Mouse (Mus musculus) forebrain, embryonic 14.5 days (tissue): Measurements from ENCODE around the gene Slc44a3. TPM values are rescaled to one million over a fixed set of nuclear protein-coding genes. Genes with fewer than 3 reads are reported as not detected.
A peak's percentile ranks its signal among the peaks of the same experiment; 100 is the strongest.

Source experiments
- ATAC-seq: fragments of 200-750 bp; cut with Nextera tagmentation; 2 replicates; pipeline ENCODE4 v1.8.0; 2017; ENCODE audit warnings: mild to moderate bottlenecking, moderate library complexity
- DNase-seq: peaks from one replicate; pipeline ENCODE4 v3.0.0-alpha.2; 2015; ENCODE audit warnings: low spot score
- H3K27ac ChIP-seq: fragments of 300-500 bp; sonication (generic); 2 replicates; pipeline ENCODE4 v1.5.1; 2014; ENCODE audit warnings: low read depth, mild to moderate bottlenecking, control low read depth, low read length, moderate library complexity
- H3K27me3 ChIP-seq: fragments of 300-500 bp; sonication (generic); replicated peaks from 2 replicates; pipeline ENCODE4 v1.6.1; 2014; ENCODE audit warnings: low read length, control low read depth, mixed read lengths; ENCODE audit not compliant: control insufficient read depth, insufficient read depth
- H3K36me3 ChIP-seq: fragments of 300-500 bp; sonication (generic); 2 replicates; pipeline ENCODE4 v1.6.1; 2014; ENCODE audit warnings: low read length, control low read depth; ENCODE audit not compliant: control insufficient read depth, insufficient read depth
- H3K4me1 ChIP-seq: fragments of 300-500 bp; sonication (generic); 2 replicates; pipeline ENCODE4 v1.6.1; 2014; ENCODE audit warnings: antibody characterized with exemption, low read length, control low read depth; ENCODE audit not compliant: control insufficient read depth, insufficient read depth
- H3K4me2 ChIP-seq: fragments of 300-500 bp; sonication (generic); 2 replicates; pipeline ENCODE4 v1.6.1; 2014; ENCODE audit warnings: mild to moderate bottlenecking, control low read depth, low read length
- H3K4me3 ChIP-seq: fragments of 300-500 bp; sonication (generic); 2 replicates; pipeline ENCODE4 v1.5.1; 2014; ENCODE audit warnings: low read depth, low read length, control low read depth
- H3K9ac ChIP-seq: fragments of 300-500 bp; sonication (generic); 2 replicates; pipeline ENCODE4 v1.6.1; 2014; ENCODE audit warnings: mild to moderate bottlenecking, low read length, control low read depth, moderate library complexity
- H3K9me3 ChIP-seq: fragments of 300-500 bp; sonication (generic); replicated peaks from 2 replicates; pipeline ENCODE4 v1.6.1; 2016; ENCODE audit warnings: low read length, control low read depth, mixed read lengths; ENCODE audit not compliant: control insufficient read depth
- WGBS: fragments of 180-500 bp; shearing (Covaris S2); extraction: QIAGEN DNeasy Blood & Tissue Kit; methylation state at CpG from one replicate; pipeline ENCODE4 v1.1.7; 2014; 5-methylcytosine and 5-hydroxymethylcytosine counted together
- polyA plus RNA-seq: library from polyadenylated mRNA; unstranded; fragments of >200 nt; fragmentation: Nextera tagmentation; extraction: Ambion mirVana; gene quantifications from 2 replicates; pipeline ENCODE4 v1.2.1, GENCODE M21; 2014

Gene Slc44a3
- polyA plus RNA-seq, 1 experiment from 2014 or later: 0.42 TPM

GRCm38 (mm10) chr3:121433968-121434533 lies 98.2 kb downstream of the Slc44a3 start:
- Histone ChIP-seq H3K27ac (no peak overlapping the region), H3K9me3 (no peaks in the 10 kb centered on the region), H3K27me3 (no peaks in the 10 kb centered on the region), H3K36me3 (peaks cover 5% of the 10 kb centered on the region; the same call in 1 of the 2 replicates), H3K4me1 (peaks cover 32% of the 10 kb centered on the region), H3K4me2 (no peak overlapping the region), H3K4me3 (no peak overlapping the region), H3K9ac (no peak overlapping the region)
- ATAC-seq: peak; percentile 35; the same call in 1 of the 2 replicates
- WGBS: 58% methylated on average over 8 of the region's 8 CpGs
- no peak for DNase-seq

- Histone ChIP-seq H3K4me1 (peaks cover 39% of the 10 kb centered on the region), H3K36me3 (peaks cover 4% of the 10 kb centered on the region; the same call in 1 of the 2 replicates), H3K9ac (no peak overlapping the region), H3K9me3 (no peaks in the 10 kb centered on the region), H3K4me3 (no peak overlapping the region), H3K27me3 (no peaks in the 10 kb centered on the region), H3K4me2 (no peak overlapping the region), H3K27ac (no peak overlapping the region)
- no peak for DNase-seq
- ATAC-seq: no peak
- WGBS: 91% methylated on average over 6 of the region's 6 CpGs
These were observed 98.8 kb downstream of the Slc44a3 start for GRCm38 (mm10) chr3:121433359-121433758.

- DNase-seq: no peak
- Histone ChIP-seq H3K36me3 (no peaks in the 10 kb centered on the region), H3K9ac (no peak overlapping the region), H3K9me3 (no peaks in the 10 kb centered on the region), H3K4me1 (peaks cover 42% of the 10 kb centered on the region), H3K27ac (0 out of 2 replicates have a peak overlapping the region, but pooled peaks have one; percentile 11), H3K4me2 (peak overlapping the region; percentile 93), H3K27me3 (no peaks in the 10 kb centered on the region), H3K4me3 (no peak overlapping the region)
- 39% methylated on average over 7 of the region's 7 CpGs for WGBS
- no peak for ATAC-seq
These were observed 101.8 kb downstream of the Slc44a3 start for GRCm38 (mm10) chr3:121430289-121430936.

- H3K9ac ChIP-seq: peak overlapping the region; percentile 46
- peak overlapping the region; percentile 89 for H3K4me3 ChIP-seq
- peaks cover 36% of the 10 kb centered on the region for H3K4me1 ChIP-seq
- WGBS: 33% methylated on average over 3 of the region's 3 CpGs
- H3K4me2 ChIP-seq: peak overlapping the region; percentile 93
- no peak overlapping the region; the same call in 1 of the 2 replicates for H3K27ac ChIP-seq
- DNase-seq (no peak), ATAC-seq (no peak)
- H3K9me3 ChIP-seq: no peaks in the 10 kb centered on the region
- no peaks in the 10 kb centered on the region for H3K36me3 ChIP-seq
- no peaks in the 10 kb centered on the region for H3K27me3 ChIP-seq
These were observed 102.7 kb downstream of the Slc44a3 start for GRCm38 (mm10) chr3:121429469-121429868.

GRCm38 (mm10) chr3:121428696-121429259 lies 103.4 kb downstream of the Slc44a3 start:
- Histone ChIP-seq H3K4me2 (peak overlapping the region; percentile 93), H3K9ac (peak overlapping the region; percentile 97), H3K9me3 (no peaks in the 10 kb centered on the region), H3K27ac (no peak overlapping the region), H3K4me1 (peaks cover 32% of the 10 kb centered on the region), H3K4me3 (peak overlapping the region; percentile 89), H3K27me3 (no peaks in the 10 kb centered on the region), H3K36me3 (no peaks in the 10 kb centered on the region)
- WGBS: 38% methylated on average over 11 of the region's 11 CpGs
- no peak for ATAC-seq
- DNase-seq: no peak

GRCm38 (mm10) chr3:121428230-121428629 lies 104.0 kb downstream of the Slc44a3 start:
- H3K4me2 ChIP-seq: peak overlapping the region; percentile 93
- ATAC-seq: no peak

GRCm38 (mm10) chr3:121427520-121427908 lies 104.7 kb downstream of the Slc44a3 start:
- Histone ChIP-seq H3K4me1 (peaks cover 29% of the 10 kb centered on the region), H3K27me3 (no peaks in the 10 kb centered on the region), H3K9ac (peak overlapping the region; percentile 97), H3K4me3 (peak overlapping the region; percentile 89), H3K27ac (peak overlapping the region; percentile 98), H3K9me3 (no peaks in the 10 kb centered on the region), H3K36me3 (no peaks in the 10 kb centered on the region), H3K4me2 (peak overlapping the region; percentile 93)
- peak; percentile 93 for DNase-seq
- ATAC-seq: peak; percentile 71
- 0% methylated on average over 13 of the region's 13 CpGs for WGBS

More at GRCm38 (mm10) chr3:121428230-121428629, 104.0 kb downstream of the Slc44a3 start:
- WGBS: 6% methylated on average over 8 of the region's 8 CpGs
- Histone ChIP-seq H3K36me3 (no peaks in the 10 kb centered on the region), H3K27ac (peak overlapping the region; percentile 98), H3K9ac (peak overlapping the region; percentile 97), H3K4me1 (peaks cover 29% of the 10 kb centered on the region), H3K27me3 (no peaks in the 10 kb centered on the region), H3K4me3 (peak overlapping the region; percentile 89), H3K9me3 (no peaks in the 10 kb centered on the region)
- no peak for DNase-seq

GRCm38 (mm10) chr3:121426621-121427519 lies 105.3 kb downstream of the Slc44a3 start:
- no peaks in the 10 kb centered on the region for H3K36me3 ChIP-seq
- H3K4me3 ChIP-seq: peak overlapping the region; percentile 89
- DNase-seq (peak; percentile 78), ATAC-seq (peak; percentile 78)
- WGBS: under 1% methylated on average over 82 of the region's 93 CpGs
- H3K4me1 ChIP-seq: peaks cover 29% of the 10 kb centered on the region
- H3K27me3 ChIP-seq: no peaks in the 10 kb centered on the region
- H3K9ac ChIP-seq: peak overlapping the region; percentile 97
- peak overlapping the region; percentile 93 for H3K4me2 ChIP-seq
- H3K9me3 ChIP-seq: no peaks in the 10 kb centered on the region
- peak overlapping the region; percentile 98 for H3K27ac ChIP-seq
